ENCODE assay signal across 8 mouse cellular contexts in genomic region chr4:141574789-141575702, GRCm38 (mm10). TPM values are rescaled to one million over a fixed set of nuclear protein-coding genes. Genes with fewer than 3 reads are reported as not detected.
DNase-seq lines count a peak whose midpoint lies in the region; ATAC-seq and TF ChIP-seq lines count a peak whose summit lies in the region.

No protein-coding gene starts in this region.

- no peaks in the 10 kb centered on the region for H3K9me3 ChIP-seq in ES-E14 (ENCODE audit: control insufficient read depth, insufficient read depth, low read depth, low read length)
- H3K9me3 ChIP-seq in forebrain, embryonic 14.5 days (replicated peaks; ENCODE audit: control insufficient read depth, low read length), result no peaks in the 10 kb centered on the region
- peaks cover 2% of the 10 kb centered on the region; the same call in 1 of the 2 replicates for H3K9me3 ChIP-seq in lung, embryonic 16.5 days (ENCODE audit: control insufficient read depth, low read length)

- H3K4me1 ChIP-seq in ES-E14 (ENCODE audit: control insufficient read depth in 2 of 2, insufficient read depth in 2 of 2, low read length in 2 of 2, poor library complexity in 1 of 2), result peaks cover 10 to 29% of the 10 kb centered on the region in 2 experiments
- no peaks in the 10 kb centered on the region for H3K4me1 ChIP-seq in forebrain, embryonic 14.5 days (ENCODE audit: control insufficient read depth, insufficient read depth, low read length)
- peaks cover 17% of the 10 kb centered on the region for H3K4me1 ChIP-seq in lung, embryonic 16.5 days (replicated peaks; ENCODE audit: control insufficient read depth, insufficient read depth, low read length)

- peaks cover 14% of the 10 kb centered on the region for H3K36me3 ChIP-seq in ES-E14 (ENCODE audit: control insufficient read depth, insufficient read depth, low read length, poor library complexity, severe bottlenecking)
- no peaks in the 10 kb centered on the region for H3K36me3 ChIP-seq in forebrain, embryonic 14.5 days (ENCODE audit: control insufficient read depth, insufficient read depth, low read length)
- H3K36me3 ChIP-seq in lung, embryonic 16.5 days (ENCODE audit: control insufficient read depth, insufficient read depth, low read length), result peaks cover 25% of the 10 kb centered on the region

- peak overlapping the region; percentile 69 for H3K9ac ChIP-seq in ES-E14 (ENCODE audit: insufficient read depth, low read depth, low read length, poor library complexity, severe bottlenecking)
- H3K9ac ChIP-seq in forebrain, embryonic 14.5 days (ENCODE audit: low read length), result no peak overlapping the region
- no peak overlapping the region; the same call in 1 of the 2 replicates for H3K9ac ChIP-seq in lung, embryonic 16.5 days (ENCODE audit: low read length)

- no peaks in the 10 kb centered on the region for H3K27me3 ChIP-seq in forebrain, embryonic 14.5 days (replicated peaks; ENCODE audit: control insufficient read depth, insufficient read depth, low read length)
- no peaks in the 10 kb centered on the region for H3K27me3 ChIP-seq in lung, embryonic 16.5 days (ENCODE audit: control insufficient read depth, insufficient read depth, low read depth, low read length)

- no peak overlapping the region for H3K4me2 ChIP-seq in forebrain, embryonic 14.5 days (ENCODE audit: low read length)
- H3K4me2 ChIP-seq in lung, embryonic 16.5 days (ENCODE audit: low read depth, low read length), result peak overlapping the region; percentile 45

- peak overlapping the region; percentile 2 to 52; a peak in 2 of 4 replicates for H3K4me3 ChIP-seq in ES-E14 (ENCODE audit: insufficient read depth in 1 of 2, low read depth in 1 of 2, low read length in 2 of 2, poor library complexity in 1 of 2, severe bottlenecking in 1 of 2)
- no peak overlapping the region for H3K4me3 ChIP-seq in forebrain, embryonic 14.5 days (ENCODE audit: low read depth, low read length)
- no peak overlapping the region; the same call in 1 of the 2 replicates for H3K4me3 ChIP-seq in layer of hippocampus, adult 2 months
- peak overlapping the region; percentile 12; the same call in 1 of the 2 replicates for H3K4me3 ChIP-seq in lung, embryonic 16.5 days (ENCODE audit: low read length)

- ATAC-seq in cerebellum, adult (ENCODE audit: insufficient number of reproducible peaks, low FRiP score, low TSS enrichment), result peak; percentile 10; the same call in 1 of the 2 replicates
- peak; percentile 61; the same call in 1 of the 2 replicates for ATAC-seq in forebrain, embryonic 14.5 days
- peak; percentile 70 for ATAC-seq in lung, embryonic 16.5 days (ENCODE audit: low read depth)

- DNase-seq in ES-E14 (ENCODE audit: low read depth, low spot score), result peak; percentile 81
- DNase-seq in forebrain, embryonic 14.5 days (ENCODE audit: low spot score), result peak; percentile 90
- DNase-seq in heart, postnatal 25 days (ENCODE audit: low spot score), result peak; percentile 55
- DNase-seq in layer of hippocampus, adult 2 months (ENCODE audit: low spot score in 2 of 2), result peak; percentile 73 to 88
- DNase-seq in ovary, postnatal 14 days (ENCODE audit: low spot score), result peak; percentile 87
- DNase-seq in thymus, postnatal 0 days (ENCODE audit: low spot score), result peak; percentile 84

- H3K27ac ChIP-seq in ES-E14 (ENCODE audit: insufficient read depth, low read depth, low read length, poor library complexity, severe bottlenecking), result peak overlapping the region; percentile 49
- no peak overlapping the region for H3K27ac ChIP-seq in forebrain, embryonic 14.5 days (ENCODE audit: low read depth, low read length)
- H3K27ac ChIP-seq in layer of hippocampus, adult 2 months, result no peak overlapping the region; the same call in 1 of the 2 replicates
- H3K27ac ChIP-seq in lung, embryonic 16.5 days (ENCODE audit: low read length), result peak overlapping the region; percentile 85

- intact Hi-C loops in heart, postnatal 25 days (cut with DNase I), result loop anchor here (1.0 to 10.0 kb wide), 4 partner anchors 88 to 300 kb away; no protein-coding TSS in a partner anchor

- TF ChIP-seq CTCF in layer of hippocampus, adult 2 months (conservative IDR thresholded peaks at IDR 0.05), result peak; percentile 99

- in situ Hi-C loops in ES-E14 (cut with MboI; ENCODE audit: low sequenced_read_pairs in 2 of 2, unreplicated experiment in 2 of 2), result no loop called here

- 41% methylated on average over 27 of the region's 27 CpGs for WGBS in forebrain, embryonic 14.5 days
- 32% methylated on average over 27 of the region's 27 CpGs for WGBS in lung, embryonic 16.5 days

TF ChIP-seq in ES-E14, 5 proteins besides CTCF, POLR2A, EP300 and RAD21:
- TF ChIP-seq CHD2 (IDR thresholded peaks at IDR 0.05; ENCODE audit: low read depth, low read length) (0 out of 2 replicates have a peak, but pooled peaks have one; percentile 53), ZC3H11A (IDR thresholded peaks at IDR 0.05; ENCODE audit: borderline replicate concordance, low read depth, low read length) (peak; percentile 72; the same call in 1 of the 2 replicates), MAFK (IDR thresholded peaks at IDR 0.05; ENCODE audit: insufficient read depth, low read depth, low read length) (no peak)
TF ChIP-seq in ES-E14: peak in this region for 2.

RNA-seq across cellular contexts. Expression of gene Fblim1, which starts 30.9 kb away (rescaled TPM):
- total RNA-seq in ES-E14 (2012; rRNA removed), result 71.3 and 112 TPM in 2 replicates
- polyA plus RNA-seq in forebrain, embryonic 14.5 days (2014; fragmentation: Nextera tagmentation; extraction: Ambion mirVana), result 15.1 and 19.7 TPM in 2 replicates
- total RNA-seq in heart, postnatal 25 days (2021), result 100 to 1,000 TPM; 298 to 316 TPM
- under 1 TPM; 0.47 to 0.90 TPM for total RNA-seq in layer of hippocampus, adult 2 months (2021)
- polyA plus RNA-seq in lung, embryonic 16.5 days (2015; fragmentation: Nextera tagmentation; extraction: Ambion mirVana), result 71.4 and 76.1 TPM in 2 replicates
- 2.4 and 3.9 TPM in 2 replicates for polyA plus RNA-seq in thymus, postnatal 0 days (2015; fragmentation: Nextera tagmentation; extraction: Ambion mirVana)

RNA-seq across cellular contexts. Expression of gene Spen, which starts 36.6 kb away (rescaled TPM):
- total RNA-seq in ES-E14 (2012; rRNA removed), result 51.5 and 58.6 TPM in 2 replicates
- 10.7 and 14.0 TPM in 2 replicates for polyA plus RNA-seq in forebrain, embryonic 14.5 days (2014; fragmentation: Nextera tagmentation; extraction: Ambion mirVana)
- total RNA-seq in heart, postnatal 25 days (2021), result 10 to 100 TPM; 27.3 to 29.7 TPM
- total RNA-seq in layer of hippocampus, adult 2 months (2021), result 10 to 100 TPM; 56.0 to 68.1 TPM
- polyA plus RNA-seq in lung, embryonic 16.5 days (2015; fragmentation: Nextera tagmentation; extraction: Ambion mirVana), result 6.9 and 7.4 TPM in 2 replicates
- polyA plus RNA-seq in thymus, postnatal 0 days (2015; fragmentation: Nextera tagmentation; extraction: Ambion mirVana), result 5.8 and 9.3 TPM in 2 replicates

RNA-seq across cellular contexts. Expression of gene Tmem82, which starts 43.4 kb away (rescaled TPM):
- total RNA-seq in ES-E14 (2012; rRNA removed), result 3.9 and 10.1 TPM in 2 replicates
- 0.12 TPM in 1 of 2 replicates, not detected in the other for polyA plus RNA-seq in forebrain, embryonic 14.5 days (2014; fragmentation: Nextera tagmentation; extraction: Ambion mirVana)
- 10 to 100 TPM; 21.2 to 28.9 TPM for total RNA-seq in heart, postnatal 25 days (2021)
- total RNA-seq in layer of hippocampus, adult 2 months (2021), result under 1 TPM; 0.37 to 0.56 TPM
- 0.99 and 1.1 TPM in 2 replicates for polyA plus RNA-seq in lung, embryonic 16.5 days (2015; fragmentation: Nextera tagmentation; extraction: Ambion mirVana)
- 0.23 and 0.33 TPM in 2 replicates for polyA plus RNA-seq in thymus, postnatal 0 days (2015; fragmentation: Nextera tagmentation; extraction: Ambion mirVana)

RNA-seq across cellular contexts. Expression of gene Slc25a34, which starts 48.6 kb away (rescaled TPM):
- total RNA-seq in ES-E14 (2012; rRNA removed), result 0.76 and 0.79 TPM in 2 replicates
- 0.07 TPM in 1 of 2 replicates, not detected in the other for polyA plus RNA-seq in forebrain, embryonic 14.5 days (2014; fragmentation: Nextera tagmentation; extraction: Ambion mirVana)
- total RNA-seq in heart, postnatal 25 days (2021), result 100 to 1,000 TPM; 105 to 117 TPM
- total RNA-seq in layer of hippocampus, adult 2 months (2021), result 1 to 10 TPM; 1.6 to 3.6 TPM
- polyA plus RNA-seq in lung, embryonic 16.5 days (2015; fragmentation: Nextera tagmentation; extraction: Ambion mirVana), result 0.18 and 0.20 TPM in 2 replicates
- 0.08 TPM in 1 of 2 replicates, not detected in the other for polyA plus RNA-seq in thymus, postnatal 0 days (2015; fragmentation: Nextera tagmentation; extraction: Ambion mirVana)

Comparison
In these comparisons a context has a peak if more than half of its experiments do, and no peak if none do; other contexts are left out.
1. H3K27ac ChIP-seq: peak in ES-E14 (single experiment) and lung, embryonic 16.5 days (single experiment); none in forebrain, embryonic 14.5 days (single experiment) and layer of hippocampus, adult 2 months (single experiment).
2. H3K4me3 ChIP-seq: peak in ES-E14 (2 of 2) and lung, embryonic 16.5 days (single experiment); none in forebrain, embryonic 14.5 days (single experiment) and layer of hippocampus, adult 2 months (single experiment).
3. ATAC-seq: peak in every context shown above with its lines; median percentile 70 in lung, embryonic 16.5 days; 61 in forebrain, embryonic 14.5 days; 10 in cerebellum, adult.
4. RNA of gene Fblim1, which starts 30.9 kb away (total RNA-seq): 298 to 316 TPM in heart, postnatal 25 days and 71.3 to 112 TPM in ES-E14; 0.47 to 0.90 TPM in layer of hippocampus, adult 2 months; every median in the first group is over 10 times any median in the second.
5. Peak in every context shown above with its lines, with median percentiles within 50 percentile points of each other: DNase-seq.